Mouse (Mus musculus) heart, adult 8-10 months (tissue): Measurements from ENCODE around the gene Spats2l. TPM values are rescaled to one million over a fixed set of nuclear protein-coding genes. Genes with fewer than 3 reads are reported as not detected.
A peak's percentile ranks its signal among the peaks of the same experiment; 100 is the strongest.

Experiments used
- DNase-seq: peaks from one replicate; pipeline ENCODE4 v3.0.0; 2022; ENCODE audit warnings: low spot score
- total RNA-seq, 4 experiments: library from RNA; stranded (reverse); gene quantifications; 2 replicates each; pipeline ENCODE4 v1.2.4; 2022

The Spats2l gene
- total RNA-seq, 4 experiments from 2014 or later = 6.4 to 7.5 (median 6.8) TPM

DNA sequence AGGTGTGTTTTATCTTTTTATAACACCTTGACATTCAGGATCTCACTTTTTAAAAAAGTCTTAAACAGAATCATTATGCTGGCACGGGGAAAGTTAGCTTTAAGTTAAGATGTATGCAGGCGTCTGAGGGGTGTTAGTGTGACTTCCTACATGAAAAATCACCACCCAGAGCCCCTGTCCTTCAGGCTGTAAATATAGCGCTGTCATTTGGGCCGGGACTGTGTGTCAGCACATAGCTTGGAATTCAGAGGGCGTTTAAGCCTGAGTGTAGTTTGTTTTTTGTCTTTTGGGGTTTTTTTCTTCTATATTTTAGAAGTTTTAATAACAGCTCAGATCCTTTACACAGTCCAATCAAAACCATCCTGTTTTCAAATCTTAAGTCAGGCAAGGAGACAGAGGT, 115.8 kb downstream of the Spats2l start:
- DNase-seq = no peak

DNA sequence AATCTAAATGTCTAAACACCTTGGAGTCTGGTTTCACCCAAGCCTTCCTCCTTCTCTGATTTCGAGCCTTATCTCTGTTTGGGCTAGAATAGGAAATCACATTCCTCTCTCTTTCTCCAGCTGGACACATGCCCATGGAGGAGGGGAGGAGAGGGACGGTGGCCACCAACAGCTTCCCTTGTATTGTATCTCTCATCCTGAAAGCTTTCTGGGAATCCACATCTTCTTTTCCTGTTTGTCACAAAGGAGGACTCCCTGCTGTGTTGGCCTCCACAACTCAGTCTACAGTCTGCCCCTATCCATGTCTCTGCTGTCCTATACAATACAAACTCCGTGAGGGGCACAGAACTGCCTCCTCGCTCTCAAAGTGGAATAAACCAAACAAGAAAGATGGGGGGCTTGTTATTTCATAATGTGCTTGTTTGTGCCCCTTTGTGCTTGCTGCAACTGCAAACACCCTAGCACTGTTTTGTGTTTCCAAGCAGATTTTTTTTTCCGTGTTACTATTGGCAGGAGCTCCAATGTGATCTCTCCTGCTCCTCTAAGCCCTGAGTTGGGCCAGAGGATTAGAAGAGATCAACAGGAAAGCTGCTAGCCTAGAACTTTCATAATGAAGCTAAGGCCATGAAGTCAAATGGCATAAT, 116.4 kb downstream of the Spats2l start:
- DNase-seq = peak; percentile 58

DNA sequence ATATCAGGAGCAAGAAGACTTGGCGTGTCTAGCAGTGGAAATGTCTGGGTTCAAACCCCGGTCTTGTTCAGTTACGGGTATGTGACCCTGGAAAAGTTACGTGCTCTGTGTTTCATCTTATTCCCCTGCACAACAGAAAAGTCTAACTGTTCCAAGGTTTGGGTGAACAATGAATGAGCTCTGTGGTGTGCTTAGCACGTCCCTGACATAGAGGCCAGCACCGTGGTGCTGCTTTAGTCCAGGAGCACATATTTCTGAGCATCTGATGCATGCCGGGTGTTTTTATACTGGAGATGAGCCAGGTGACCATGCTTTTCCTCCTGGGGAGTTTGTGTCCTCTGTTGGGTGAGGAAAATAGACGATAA, 116.9 kb downstream of the Spats2l start:
- no peak for DNase-seq

DNA sequence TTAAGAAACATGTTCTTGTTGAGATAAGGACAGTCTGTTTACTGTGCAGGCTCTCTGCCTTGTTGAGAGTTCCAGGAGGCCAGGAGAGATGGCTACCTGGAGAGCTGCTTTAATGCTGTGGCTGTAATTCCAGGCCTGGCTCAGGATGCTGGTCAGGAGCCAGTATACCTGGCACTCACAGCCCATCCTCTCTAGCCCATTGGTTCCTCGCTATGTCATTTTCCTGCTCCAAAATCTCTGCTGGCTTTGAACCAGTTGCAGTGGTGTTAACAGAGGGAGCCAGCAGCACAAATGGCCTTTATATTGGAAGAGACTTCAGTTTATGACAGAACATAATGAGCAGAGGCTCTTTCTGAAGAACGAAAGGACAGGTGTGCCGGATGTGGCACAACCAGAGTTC, 127.5 kb downstream of the Spats2l start:
- DNase-seq = no peak

GRCm38 (mm10) chr1:57903793-57904192, 129.8 kb downstream of the Spats2l start:
- no peak for DNase-seq

DNA sequence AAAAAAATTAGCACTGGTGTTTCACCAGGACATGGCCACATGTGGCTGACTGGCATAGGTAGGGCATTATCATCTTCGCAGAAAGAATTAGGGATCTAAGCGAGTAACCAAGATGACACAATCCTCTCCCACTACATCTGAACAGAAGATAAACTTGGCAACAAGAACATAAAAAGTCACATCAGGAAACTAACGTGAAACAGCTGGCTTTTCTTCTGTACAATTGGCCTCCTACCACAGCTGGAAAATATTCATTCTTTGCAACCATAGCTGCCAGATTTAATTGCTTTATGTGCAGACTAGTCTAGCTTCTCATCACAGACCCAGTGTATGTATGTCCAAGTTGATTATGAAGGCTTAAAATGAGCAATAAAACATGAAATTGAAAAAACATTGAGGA, 131.9 kb downstream of the Spats2l start:
- DNase-seq = peak; percentile 21

DNA sequence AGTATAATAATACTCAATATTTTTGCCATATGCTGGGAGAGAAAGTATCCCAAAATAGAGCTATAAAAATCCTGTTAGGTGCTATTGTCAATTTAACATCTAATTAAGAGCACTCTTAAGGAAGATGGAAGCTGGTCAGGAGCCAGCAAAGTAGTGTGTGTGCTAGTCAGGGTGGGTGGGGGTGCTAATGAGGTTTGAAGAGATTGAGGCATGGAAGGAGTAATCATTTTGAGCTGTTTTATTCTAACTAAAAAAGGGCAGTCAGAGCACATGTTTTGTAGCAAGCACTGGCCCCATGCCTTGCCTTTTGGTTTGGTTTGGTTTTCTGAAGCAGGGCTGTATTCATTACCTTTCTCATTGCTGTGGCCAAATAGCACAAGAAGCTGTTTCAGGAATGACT, 132.3 kb downstream of the Spats2l start:
- DNase-seq = no peak

DNA sequence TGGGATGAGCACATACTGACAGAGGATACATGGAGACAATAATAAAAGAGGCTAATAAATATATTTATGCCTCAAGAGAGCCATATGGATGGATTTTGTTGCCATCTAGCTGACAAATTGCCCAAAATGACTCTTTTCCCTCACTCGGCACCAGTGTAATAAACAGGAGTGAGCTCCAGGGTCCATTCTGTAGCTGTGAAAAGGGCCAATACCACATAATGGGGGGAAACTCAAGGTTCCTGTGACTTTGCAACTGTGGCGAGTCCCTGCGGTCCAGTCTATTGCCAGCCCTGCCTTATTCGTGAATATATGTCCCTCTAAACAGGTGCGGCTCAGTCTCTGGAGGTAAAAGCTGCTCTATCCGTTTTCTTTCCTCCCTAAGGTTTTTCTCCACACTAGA, 137.6 kb downstream of the Spats2l start:
- DNase-seq = no peak

GRCm38 (mm10) chr1:57917342-57917741, 143.4 kb downstream of the Spats2l start:
- DNase-seq = no peak

GRCm38 (mm10) chr1:57918567-57918966, 144.6 kb downstream of the Spats2l start:
- DNase-seq = no peak

GRCm38 (mm10) chr1:57934287-57934686, 160.3 kb downstream of the Spats2l start:
- DNase-seq = no peak

DNA sequence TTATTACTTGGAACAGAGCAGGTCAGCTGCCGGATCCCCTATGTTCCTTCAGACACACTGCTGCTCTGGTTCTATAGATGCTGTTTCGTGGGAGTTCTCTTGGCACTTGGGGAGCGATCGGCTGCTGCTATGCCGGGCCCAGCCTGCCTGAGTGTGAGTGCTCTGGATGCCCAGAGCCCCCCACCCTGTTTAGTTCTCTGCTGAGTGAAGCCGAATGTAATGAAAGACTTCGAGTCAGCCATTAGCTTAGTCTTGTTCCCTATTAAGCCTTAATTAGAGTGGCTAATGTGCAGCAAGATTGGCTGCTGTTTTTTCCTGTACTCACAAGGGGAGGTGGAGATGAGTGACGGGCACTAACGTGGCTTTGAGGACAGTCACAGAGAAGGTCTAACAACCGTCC, 166.7 kb downstream of the Spats2l start:
- no peak for DNase-seq

DNA sequence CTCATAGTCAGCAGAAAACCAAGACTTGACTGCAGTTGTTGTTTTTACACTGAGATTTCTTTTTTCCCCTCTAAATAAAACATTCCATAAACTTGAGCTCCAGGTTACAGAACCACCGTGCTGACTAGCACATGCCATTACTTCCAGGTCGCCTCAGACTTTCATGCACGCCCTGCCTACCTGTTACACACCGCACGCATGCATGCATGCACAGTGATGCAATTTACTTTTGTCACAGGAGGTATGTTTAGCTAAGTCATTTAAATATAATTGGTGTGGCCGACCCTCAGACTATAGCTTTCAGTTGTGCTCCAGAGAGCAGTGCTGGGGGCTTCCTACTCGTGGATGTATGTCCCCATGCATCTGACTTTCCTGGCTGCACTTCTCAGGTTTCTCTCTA, 167.1 kb downstream of the Spats2l start:
- DNase-seq = no peak

DNA sequence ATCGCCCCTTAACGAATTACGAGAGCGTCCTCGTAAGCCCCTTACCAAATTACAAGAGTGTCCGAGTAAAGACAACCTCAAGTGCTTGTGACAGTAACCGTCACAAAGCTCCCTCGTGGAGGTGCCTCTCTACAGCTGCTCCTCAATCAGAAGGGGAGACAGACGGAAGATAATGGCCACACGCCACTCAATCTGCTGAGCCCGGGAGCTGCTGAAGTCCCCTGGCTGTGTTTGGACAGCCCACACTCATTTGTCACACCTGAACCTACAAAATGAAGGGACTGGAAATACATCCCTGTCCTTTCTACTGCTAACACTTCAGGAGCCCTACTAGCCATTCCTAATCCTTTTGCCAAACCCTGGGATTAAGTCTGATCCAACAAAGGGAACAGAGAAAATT, 167.8 kb downstream of the Spats2l start:
- no peak for DNase-seq

- no peak for DNase-seq
Measured at GRCm38 (mm10) chr1:57942215-57942614, 168.3 kb downstream of the Spats2l start.

- DNase-seq = no peak
Measured at GRCm38 (mm10) chr1:57947552-57948347, 173.8 kb downstream of the Spats2l start.

DNA sequence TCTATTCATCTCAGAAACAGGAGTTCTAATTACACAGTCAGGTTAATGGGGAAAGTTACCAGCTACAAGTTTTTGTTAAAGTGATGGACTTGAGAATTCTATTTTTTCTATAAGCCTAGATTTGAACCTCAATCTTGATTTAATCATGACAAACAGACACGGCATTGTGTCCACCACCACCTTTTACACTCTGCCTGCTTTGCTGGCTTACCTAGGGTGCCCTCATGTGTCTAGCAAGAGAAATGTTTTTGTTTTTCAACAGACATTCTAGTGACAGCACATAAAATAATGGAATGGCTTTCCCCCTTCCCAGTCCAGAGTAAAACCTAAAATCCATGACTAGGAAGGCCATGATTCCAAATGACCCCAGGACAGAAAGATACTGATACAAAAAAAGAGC, 175.2 kb downstream of the Spats2l start:
- no peak for DNase-seq

DNA sequence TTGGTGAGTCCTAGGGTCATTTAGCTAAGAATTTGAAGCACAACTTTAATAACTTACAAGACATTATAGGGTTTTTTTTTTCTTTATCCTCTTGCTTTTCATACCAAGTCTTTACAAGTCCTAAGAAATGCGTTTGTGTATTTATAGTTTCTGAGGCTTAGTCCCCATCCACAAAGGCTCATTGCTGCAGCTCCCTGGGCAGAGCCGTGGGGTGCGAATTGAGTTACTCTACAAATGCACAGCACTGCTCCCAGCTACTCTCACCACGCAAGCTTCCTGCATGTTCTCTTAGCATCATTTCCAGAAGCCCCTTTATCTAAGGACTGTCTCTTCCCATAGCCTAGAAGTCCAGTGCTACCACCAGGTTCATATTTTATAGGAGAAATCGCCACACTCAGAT, 175.8 kb downstream of the Spats2l start:
- DNase-seq = no peak

DNA sequence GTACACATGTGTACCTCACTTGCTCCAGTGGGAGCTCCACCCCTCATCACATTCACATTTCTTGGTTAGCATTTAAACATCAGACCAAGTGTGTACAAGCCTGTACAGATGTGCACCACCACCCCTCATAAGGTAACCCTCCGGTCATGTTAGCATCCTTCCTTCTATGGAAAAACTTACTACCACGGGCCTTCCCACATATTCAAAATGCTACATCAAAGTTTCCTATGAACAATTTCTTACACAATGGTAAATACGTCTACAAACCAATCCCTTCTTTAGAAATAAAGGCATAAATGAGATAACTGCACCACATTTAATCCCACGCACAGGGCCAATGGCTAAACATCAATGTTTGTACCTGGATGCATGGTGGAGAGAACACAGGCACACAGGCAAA, 178.5 kb downstream of the Spats2l start:
- no peak for DNase-seq

GRCm38 (mm10) chr1:57953586-57954375, 179.8 kb downstream of the Spats2l start:
- DNase-seq = no peak

- no peak for DNase-seq
Measured at GRCm38 (mm10) chr1:57954376-57954765, 180.4 kb downstream of the Spats2l start.

GRCm38 (mm10) chr1:57955774-57956173, 181.8 kb downstream of the Spats2l start:
- DNase-seq = no peak
